Comparison of ENCODE assay signal across 8 mouse cellular contexts in genomic region chr3:157876439-157877156, GRCm38 (mm10). TPM values are rescaled to one million over a fixed set of nuclear protein-coding genes. Genes with fewer than 3 reads are reported as not detected.
A peak's percentile ranks its signal among the peaks of the same experiment; 100 is the strongest.
DNase-seq lines count a peak whose midpoint lies in the region; ATAC-seq lines count a peak whose summit lies in the region.

No protein-coding gene starts in this region.

- no peak overlapping the region for H3K4me3 ChIP-seq in forebrain, embryonic 15.5 days
- no peak overlapping the region for H3K4me3 ChIP-seq in limb, embryonic 10.5 days
- no peak overlapping the region for H3K4me3 ChIP-seq in neural tube, embryonic 14.5 days (ENCODE audit: low read depth, low read length)

- H3K27ac ChIP-seq in forebrain, embryonic 15.5 days (replicated peaks): no peak overlapping the region
- H3K27ac ChIP-seq in limb, embryonic 10.5 days: no peak overlapping the region
- H3K27ac ChIP-seq in neural tube, embryonic 14.5 days (ENCODE audit: low read depth, low read length): no peak overlapping the region

- 51% methylated on average over 11 of the region's 11 CpGs for WGBS in forebrain, embryonic 15.5 days
- WGBS in limb, embryonic 10.5 days: 59% methylated on average over 11 of the region's 11 CpGs
- WGBS in neural tube, embryonic 14.5 days: 49% methylated on average over 11 of the region's 11 CpGs

- H3K9ac ChIP-seq in forebrain, embryonic 15.5 days (replicated peaks): no peak overlapping the region
- H3K9ac ChIP-seq in neural tube, embryonic 14.5 days (replicated peaks; ENCODE audit: low read depth, low read length): no peak overlapping the region

- peak; percentile 82 for ATAC-seq in CD4-positive, CD25-positive, alpha-beta regulatory T cell, adult 4 months
- ATAC-seq in forebrain, embryonic 15.5 days (replicated peaks): peak; percentile 80
- peak; percentile 85; the same call in 1 of the 2 replicates for ATAC-seq in neural tube, embryonic 14.5 days (ENCODE audit: low read depth)

- H3K27me3 ChIP-seq in forebrain, embryonic 15.5 days: no peaks in the 10 kb centered on the region
- H3K27me3 ChIP-seq in limb, embryonic 10.5 days (ENCODE audit: low read depth, poor library complexity, severe bottlenecking): no peaks in the 10 kb centered on the region
- no peaks in the 10 kb centered on the region for H3K27me3 ChIP-seq in neural tube, embryonic 14.5 days (ENCODE audit: control insufficient read depth, insufficient read depth, low read length)

- peak; percentile 89 for DNase-seq in 3T3-L1 (ENCODE audit: low read depth, low spot score)
- peak; percentile 45 for DNase-seq in c-Kit-positive CD71-positive TER-119-positive erythroid progenitor cells, embryonic 14.5 days (ENCODE audit: low spot score)
- peak; percentile 34 for DNase-seq in kidney, adult 18-20 months
- DNase-seq in limb, embryonic 10.5 days (ENCODE audit: low spot score): peak; percentile 32
- no peak for DNase-seq in urinary bladder, adult 2 months (ENCODE audit: low spot score)

- no peaks in the 10 kb centered on the region for H3K9me3 ChIP-seq in forebrain, embryonic 15.5 days
- H3K9me3 ChIP-seq in limb, embryonic 10.5 days (replicated peaks): no peaks in the 10 kb centered on the region
- no peaks in the 10 kb centered on the region for H3K9me3 ChIP-seq in neural tube, embryonic 14.5 days (ENCODE audit: control insufficient read depth, low read length)

- H3K4me2 ChIP-seq in forebrain, embryonic 15.5 days (replicated peaks): no peak overlapping the region
- H3K4me2 ChIP-seq in neural tube, embryonic 14.5 days (ENCODE audit: low read depth, low read length): no peak overlapping the region

- no peaks in the 10 kb centered on the region for H3K36me3 ChIP-seq in forebrain, embryonic 15.5 days
- no peaks in the 10 kb centered on the region for H3K36me3 ChIP-seq in limb, embryonic 10.5 days
- no peaks in the 10 kb centered on the region for H3K36me3 ChIP-seq in neural tube, embryonic 14.5 days (ENCODE audit: control insufficient read depth, insufficient read depth, low read length)

- H3K4me1 ChIP-seq in forebrain, embryonic 15.5 days: no peaks in the 10 kb centered on the region
- no peaks in the 10 kb centered on the region for H3K4me1 ChIP-seq in limb, embryonic 10.5 days
- no peaks in the 10 kb centered on the region for H3K4me1 ChIP-seq in neural tube, embryonic 14.5 days (ENCODE audit: control insufficient read depth, insufficient read depth, low read length)

RNA-seq across cellular contexts. Expression of gene Cth, which starts 48.3 kb away (rescaled TPM):
- not detected for polyA plus RNA-seq in CD4-positive, CD25-positive, alpha-beta regulatory T cell, adult 4 months (2017; shearing (Covaris generic))
- 3.5 and 3.7 TPM in 2 replicates for polyA plus RNA-seq in forebrain, embryonic 15.5 days (2015; fragmentation: Nextera tagmentation; extraction: Ambion mirVana)
- 30.0 and 42.3 TPM in 2 replicates for polyA plus RNA-seq in limb, embryonic 10.5 days (2016; fragmentation: Nextera tagmentation; extraction: Ambion mirVana)
- 2.1 and 2.2 TPM in 2 replicates for polyA plus RNA-seq in neural tube, embryonic 14.5 days (2014; fragmentation: Nextera tagmentation; extraction: Ambion mirVana)
- polyA plus RNA-seq in urinary bladder, adult 2 months (2012; rRNA removed): 3.4 and 5.4 TPM in 2 replicates
